Mouse (Mus musculus) hindbrain, embryonic 10.5 days (tissue): ENCODE results near the gene Xpnpep1. TPM values are rescaled to one million over a fixed set of nuclear protein-coding genes. Genes with fewer than 3 reads are reported as not detected.

ENCODE experiments used
- DNase-seq: peaks from one replicate; pipeline ENCODE4 v3.0.0-alpha.2; 2017; ENCODE audit warnings: low spot score
- H3K27ac ChIP-seq: fragments of 300-500 bp; sonication (generic); 2 replicates; pipeline ENCODE4 v1.5.1; 2016; ENCODE audit warnings: mild to moderate bottlenecking, moderate library complexity
- H3K27me3 ChIP-seq: fragments of 300-500 bp; sonication (generic); 2 replicates; pipeline ENCODE4 v1.6.1; 2016; ENCODE audit warnings: mild to moderate bottlenecking; ENCODE audit not compliant: poor library complexity, insufficient read depth, severe bottlenecking
- H3K36me3 ChIP-seq: fragments of 300-500 bp; sonication (generic); 2 replicates; pipeline ENCODE4 v1.6.1; 2016; ENCODE audit warnings: mild to moderate bottlenecking, moderate library complexity
- H3K4me1 ChIP-seq: fragments of 300-500 bp; sonication (generic); replicated peaks from 2 replicates; pipeline ENCODE4 v1.6.1; 2016; ENCODE audit warnings: mild to moderate bottlenecking
- H3K4me3 ChIP-seq: fragments of 300-500 bp; sonication (generic); 2 replicates; pipeline ENCODE4 v1.5.1; 2016; ENCODE audit warnings: mild to moderate bottlenecking, moderate library complexity
- H3K9me3 ChIP-seq: fragments of 300-500 bp; sonication (generic); 2 replicates; pipeline ENCODE4 v1.6.1; 2016; ENCODE audit warnings: mild to moderate bottlenecking, moderate library complexity
- WGBS: fragments of 180-500 bp; shearing (Covaris S2); methylation state at CpG from one replicate; pipeline ENCODE4 v1.1.7; 2016; 5-methylcytosine and 5-hydroxymethylcytosine counted together
- polyA plus RNA-seq: library from polyadenylated mRNA; unstranded; fragments of >200 nt; fragmentation: Nextera tagmentation; extraction: Ambion mirVana; gene quantifications from 2 replicates; pipeline ENCODE4 v1.2.1, GENCODE M21; 2016

The Xpnpep1 gene
- polyA plus RNA-seq, 1 experiment from 2014 or later = 156 TPM

- no peak overlapping the region for H3K27ac ChIP-seq
- no peaks in the 10 kb centered on the region for H3K27me3 ChIP-seq
- no peaks in the 10 kb centered on the region for H3K36me3 ChIP-seq
- no peaks in the 10 kb centered on the region for H3K9me3 ChIP-seq
- H3K4me3 ChIP-seq = no peak overlapping the region
- WGBS = 56% methylated on average over 3 of the region's 3 CpGs
- DNase-seq = no peak
- H3K4me1 ChIP-seq = peaks cover 12% of the 10 kb centered on the region
Measured at GRCm38 (mm10) chr19:53062046-53062445, 22.0 kb upstream of the Xpnpep1 start.

GRCm38 (mm10) chr19:53059344-53060111, 19.5 kb upstream of the Xpnpep1 start:
- Histone ChIP-seq H3K27ac (no peak overlapping the region), H3K9me3 (no peaks in the 10 kb centered on the region), H3K4me3 (no peak overlapping the region), H3K36me3 (no peaks in the 10 kb centered on the region), H3K4me1 (no peaks in the 10 kb centered on the region; the same call in 1 of the 2 replicates), H3K27me3 (no peaks in the 10 kb centered on the region)
- 89% methylated on average over 16 of the region's 16 CpGs for WGBS
- DNase-seq = no peak

GRCm38 (mm10) chr19:53058726-53059334, 18.8 kb upstream of the Xpnpep1 start:
- Histone ChIP-seq H3K36me3 (no peaks in the 10 kb centered on the region), H3K4me3 (no peak overlapping the region), H3K9me3 (no peaks in the 10 kb centered on the region), H3K27ac (no peak overlapping the region; the same call in 1 of the 2 replicates), H3K4me1 (no peaks in the 10 kb centered on the region), H3K27me3 (no peaks in the 10 kb centered on the region)
- no peak for DNase-seq
- WGBS = 86% methylated on average over 8 of the region's 8 CpGs

- Histone ChIP-seq H3K27ac (no peak overlapping the region), H3K4me3 (no peak overlapping the region), H3K27me3 (no peaks in the 10 kb centered on the region), H3K36me3 (no peaks in the 10 kb centered on the region), H3K4me1 (no peaks in the 10 kb centered on the region), H3K9me3 (no peaks in the 10 kb centered on the region)
- 87% methylated on average over 16 of the region's 16 CpGs for WGBS
- DNase-seq = no peak
Measured at GRCm38 (mm10) chr19:53057980-53058725, 18.1 kb upstream of the Xpnpep1 start.

- WGBS = 92% methylated on average over 16 of the region's 16 CpGs
- peaks cover 18% of the 10 kb centered on the region for H3K4me1 ChIP-seq
- no peaks in the 10 kb centered on the region for H3K27me3 ChIP-seq
- H3K4me3 ChIP-seq = no peak overlapping the region
- H3K27ac ChIP-seq = no peak overlapping the region
- no peaks in the 10 kb centered on the region for H3K36me3 ChIP-seq
- no peak for DNase-seq
- 0 out of 2 replicates have a peak, but pooled peaks cover 5% of the 10 kb centered on the region for H3K9me3 ChIP-seq
Measured at GRCm38 (mm10) chr19:53053355-53053754, 13.3 kb upstream of the Xpnpep1 start.

- peaks cover 18% of the 10 kb centered on the region for H3K4me1 ChIP-seq
- H3K27me3 ChIP-seq = no peaks in the 10 kb centered on the region
- peak overlapping the region; percentile 66 for H3K27ac ChIP-seq
- H3K4me3 ChIP-seq = peak overlapping the region; percentile 29; the same call in 1 of the 2 replicates
- 0 out of 2 replicates have a peak, but pooled peaks cover 5% of the 10 kb centered on the region for H3K9me3 ChIP-seq
- no peaks in the 10 kb centered on the region for H3K36me3 ChIP-seq
- peak; percentile 61 for DNase-seq
- WGBS = 15% methylated on average over 19 of the region's 19 CpGs
Measured at GRCm38 (mm10) chr19:53052031-53052670, 12.1 kb upstream of the Xpnpep1 start.

GRCm38 (mm10) chr19:53051288-53051985, 11.4 kb upstream of the Xpnpep1 start:
- peaks cover 8% of the 10 kb centered on the region; the same call in 1 of the 2 replicates for H3K9me3 ChIP-seq
- WGBS = 54% methylated on average over 18 of the region's 18 CpGs

GRCm38 (mm10) chr19:53050100-53050499, 10.1 kb upstream of the Xpnpep1 start:
- Histone ChIP-seq H3K36me3 (no peaks in the 10 kb centered on the region), H3K27me3 (no peaks in the 10 kb centered on the region), H3K9me3 (peaks cover 10% of the 10 kb centered on the region; the same call in 1 of the 2 replicates), H3K4me1 (peaks cover 18% of the 10 kb centered on the region), H3K4me3 (no peak overlapping the region), H3K27ac (no peak overlapping the region)
- DNase-seq = no peak
- 79% methylated on average over 3 of the region's 3 CpGs for WGBS

More at GRCm38 (mm10) chr19:53051288-53051985, 11.4 kb upstream of the Xpnpep1 start:
- Histone ChIP-seq H3K27me3 (no peaks in the 10 kb centered on the region), H3K4me1 (peaks cover 18% of the 10 kb centered on the region), H3K27ac (peak overlapping the region; percentile 66), H3K4me3 (no peak overlapping the region), H3K36me3 (no peaks in the 10 kb centered on the region)
- no peak for DNase-seq

- no peaks in the 10 kb centered on the region for H3K27me3 ChIP-seq
- no peak overlapping the region for H3K4me3 ChIP-seq
- H3K27ac ChIP-seq = no peak overlapping the region
- H3K4me1 ChIP-seq = peaks cover 11% of the 10 kb centered on the region
- H3K9me3 ChIP-seq = peaks cover 10% of the 10 kb centered on the region; the same call in 1 of the 2 replicates
- no peak for DNase-seq
- WGBS = 79% methylated on average over 5 of the region's 5 CpGs
- no peaks in the 10 kb centered on the region for H3K36me3 ChIP-seq
Measured at GRCm38 (mm10) chr19:53047208-53047607, 7.2 kb upstream of the Xpnpep1 start.

GRCm38 (mm10) chr19:53043423-53044125, 3.6 kb upstream of the Xpnpep1 start:
- DNase-seq = no peak
- Histone ChIP-seq H3K4me3 (no peak overlapping the region), H3K27me3 (no peaks in the 10 kb centered on the region), H3K27ac (no peak overlapping the region), H3K9me3 (peaks cover 5% of the 10 kb centered on the region; the same call in 1 of the 2 replicates), H3K36me3 (no peaks in the 10 kb centered on the region), H3K4me1 (peaks cover 11% of the 10 kb centered on the region; the same call in 1 of the 2 replicates)
- 90% methylated on average over 13 of the region's 13 CpGs for WGBS

- DNase-seq = no peak
- WGBS = 70% methylated on average over 4 of the region's 4 CpGs
- H3K4me1 ChIP-seq = peaks cover 23% of the 10 kb centered on the region
Measured at GRCm38 (mm10) chr19:53041570-53041969, 1.6 kb upstream of the Xpnpep1 start.

More at GRCm38 (mm10) chr19:53041570-53041969, 1.6 kb upstream of the Xpnpep1 start:
- Histone ChIP-seq H3K27me3 (no peaks in the 10 kb centered on the region), H3K4me3 (no peak overlapping the region), H3K27ac (no peak overlapping the region), H3K9me3 (peaks cover 3% of the 10 kb centered on the region; the same call in 1 of the 2 replicates), H3K36me3 (no peaks in the 10 kb centered on the region)
